Mouse (Mus musculus) erythroid progenitor cell, adult 5-6 weeks (primary cell): ENCODE results near the gene Ifi203. TPM values are rescaled to one million over a fixed set of nuclear protein-coding genes. Genes with fewer than 3 reads are reported as not detected.
"Not testable (repeated sequence)": the region's sequence is repeated elsewhere in the genome, so short reads cannot be mapped to it uniquely, and the experiment has no call there.

ENCODE experiments used
- ATAC-seq: replicated peaks from 2 replicates; pipeline ENCODE4 v1.8.0; 2016; ENCODE audit warnings: moderate number of reproducible peaks, mild to moderate bottlenecking, moderate TSS enrichment, inconsistent platforms; ENCODE audit not compliant: poor library complexity, low FRiP score, severe bottlenecking
- total RNA-seq, 2 experiments: library from RNA; stranded (forward) in 1 of 2; stranded (reverse) in 1 of 2; fragments of 150-400 nt in 1 of 2; fragments of 186-747, 209-891 nt in 1 of 2; gene quantifications; 2 replicates each; pipeline versions ENCODE4 v1.2.3 to v1.2.4; 2015 to 2017; ENCODE audit warnings: low replicate concordance in 2 of 2

The Ifi203 gene
- total RNA-seq (2015; ENCODE audit: low replicate concordance) (25.2 and 30.6 TPM in 2 replicates), total RNA-seq (2017; ENCODE audit: low replicate concordance) (7.5 and 8.6 TPM in 2 replicates)

GRCm38 (mm10) chr1:173941924-173942779 is at the start of gene Ifi203, which contains the start of gene Mndal:
Gene Ifi203, minus strand, starts transcription at chr1:173942672.
Gene Mndal, minus strand, starts transcription at chr1:173942491.
- not testable (repeated sequence) for ATAC-seq

GRCm38 (mm10) chr1:173982694-173983305 is 40.3 kb upstream of the Ifi203 start, which contains the start of gene Ifi202b:
Gene Ifi202b, minus strand, starts transcription at chr1:173982744.
- 0 out of 2 replicates have a peak, but pooled peaks have one; percentile 20 for ATAC-seq

- not testable (repeated sequence) for ATAC-seq
These were observed 38.6 kb upstream of the Ifi203 start for GRCm38 (mm10) chr1:173981038-173981437.

GRCm38 (mm10) chr1:173977622-173978021 is 35.1 kb upstream of the Ifi203 start:
- ATAC-seq = no peak

- no peak for ATAC-seq
These were observed 30.6 kb upstream of the Ifi203 start for GRCm38 (mm10) chr1:173973111-173973510.

GRCm38 (mm10) chr1:173961491-173961890 is 19.0 kb upstream of the Ifi203 start:
- ATAC-seq = not testable (repeated sequence)

- ATAC-seq = not testable (repeated sequence)
These were observed 17.5 kb upstream of the Ifi203 start for GRCm38 (mm10) chr1:173959998-173960397.

- ATAC-seq = not testable (repeated sequence)
These were observed 13.5 kb upstream of the Ifi203 start for GRCm38 (mm10) chr1:173955839-173956527.

GRCm38 (mm10) chr1:173955071-173955796 is 12.8 kb upstream of the Ifi203 start:
- no peak for ATAC-seq

GRCm38 (mm10) chr1:173953563-173953962 is 11.1 kb upstream of the Ifi203 start:
- no peak for ATAC-seq

GRCm38 (mm10) chr1:173949044-173949443 is 6.6 kb upstream of the Ifi203 start:
- ATAC-seq = not testable (repeated sequence)

- not testable (repeated sequence) for ATAC-seq
These were observed 251 bp upstream of the Ifi203 start for GRCm38 (mm10) chr1:173942780-173943066.

GRCm38 (mm10) chr1:173941522-173941921 is 950 bp downstream of the Ifi203 start:
- ATAC-seq = not testable (repeated sequence)

- ATAC-seq = not testable (repeated sequence)
These were observed 23.2 kb downstream of the Ifi203 start for GRCm38 (mm10) chr1:173919279-173919678.

- no peak for ATAC-seq
These were observed 27.9 kb downstream of the Ifi203 start for GRCm38 (mm10) chr1:173914559-173914958.

GRCm38 (mm10) chr1:173913256-173913791 is 29.1 kb downstream of the Ifi203 start:
- not testable (repeated sequence) for ATAC-seq

- not testable (repeated sequence) for ATAC-seq
These were observed 29.8 kb downstream of the Ifi203 start, which contains the start of gene Ifi211 for GRCm38 (mm10) chr1:173912548-173913255. Gene Ifi211, minus strand, starts transcription at chr1:173913046.

GRCm38 (mm10) chr1:173911808-173912464 is 30.5 kb downstream of the Ifi203 start:
- ATAC-seq = no peak
